Mouse (Mus musculus): ENCODE measurements at regions not wholly inside any gene's neighbourhood (a gene's known extent, or its start where the extent isn't known, plus 50 kb on each side); places are given as distances from the start of the nearest gene placed in this dataset.

DNA sequence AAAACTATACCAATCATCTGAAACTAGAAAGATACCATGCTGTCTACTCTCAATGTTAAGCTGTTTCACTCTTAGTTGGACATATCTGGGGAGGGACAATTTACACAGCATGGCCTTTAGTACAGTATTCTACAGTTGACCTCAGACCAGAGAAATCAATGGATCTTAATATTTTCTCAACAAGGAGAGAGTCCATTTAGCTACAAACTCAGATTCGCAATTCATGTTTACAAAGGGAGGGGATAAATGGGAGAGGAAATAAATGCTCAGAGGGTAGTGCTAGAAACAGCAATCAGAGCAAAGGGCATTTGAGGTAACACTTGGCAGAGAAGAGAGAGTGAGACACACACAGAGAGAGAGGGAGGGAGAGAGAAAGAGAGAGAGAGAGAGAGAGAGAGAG lies 385.1 kb upstream of the Nr3c2 start:
- CTCF ChIA-PET, result no interaction called here

DNA sequence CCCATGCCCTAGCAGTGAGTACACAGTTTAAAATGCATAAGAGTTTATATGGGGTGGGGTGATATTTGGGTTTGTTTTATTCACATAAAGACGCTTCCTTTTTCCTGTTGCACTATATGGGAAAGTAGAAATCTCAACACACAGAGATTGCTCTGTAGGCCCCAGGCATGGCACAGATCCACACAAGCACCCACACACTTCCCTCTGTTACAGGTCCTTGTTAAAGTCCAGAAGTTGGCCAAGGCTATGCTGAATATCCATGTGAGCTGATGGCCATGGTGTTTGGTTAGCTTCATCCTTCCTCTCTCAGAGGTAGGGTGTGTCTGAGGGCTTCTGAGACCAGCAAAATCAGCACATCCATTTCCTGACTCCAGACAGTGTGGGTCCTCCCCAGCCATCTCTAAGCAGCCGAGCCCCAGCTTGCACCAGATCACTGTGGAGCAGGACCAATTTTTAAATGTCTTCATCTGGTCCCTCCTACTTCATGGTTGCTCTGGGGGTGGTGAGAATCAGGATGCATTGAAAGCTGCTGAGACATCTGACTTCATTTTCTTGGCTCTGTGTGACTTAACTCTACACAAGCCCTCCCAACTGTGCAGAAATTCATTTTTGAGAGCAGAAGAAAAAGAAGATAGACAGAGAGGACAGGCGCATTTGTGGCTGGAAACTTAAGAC lies 360.3 kb upstream of the Nr3c2 start:
- POLR2A ChIA-PET, result no interaction called here
- CTCF ChIA-PET, result no interaction called here

More for the DNA sequence above, 385.1 kb upstream of the Nr3c2 start:
- POLR2A ChIA-PET, result no interaction called here

DNA sequence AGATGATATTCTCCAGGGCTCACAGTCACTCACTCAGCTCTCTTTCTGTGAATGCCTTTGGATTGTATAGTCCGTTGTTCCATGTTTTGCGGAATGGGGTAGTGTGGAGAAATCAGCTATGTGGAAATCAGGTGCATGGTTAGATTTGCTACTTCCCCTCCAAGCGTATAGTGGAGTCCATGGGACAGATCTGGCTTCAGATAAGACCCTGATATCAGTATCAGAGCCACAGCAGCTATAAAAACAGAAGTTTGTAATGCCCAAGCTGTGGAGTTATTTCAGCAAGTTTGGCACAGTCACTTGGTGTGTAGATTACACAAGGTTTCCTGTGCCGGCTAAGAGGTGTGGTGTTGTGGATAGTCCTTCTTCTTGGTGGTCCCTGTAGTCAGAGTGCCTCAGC lies 359.6 kb upstream of the Nr3c2 start:
- ChIA-PET POLR2A (no interaction called here), CTCF (no interaction called here)

DNA sequence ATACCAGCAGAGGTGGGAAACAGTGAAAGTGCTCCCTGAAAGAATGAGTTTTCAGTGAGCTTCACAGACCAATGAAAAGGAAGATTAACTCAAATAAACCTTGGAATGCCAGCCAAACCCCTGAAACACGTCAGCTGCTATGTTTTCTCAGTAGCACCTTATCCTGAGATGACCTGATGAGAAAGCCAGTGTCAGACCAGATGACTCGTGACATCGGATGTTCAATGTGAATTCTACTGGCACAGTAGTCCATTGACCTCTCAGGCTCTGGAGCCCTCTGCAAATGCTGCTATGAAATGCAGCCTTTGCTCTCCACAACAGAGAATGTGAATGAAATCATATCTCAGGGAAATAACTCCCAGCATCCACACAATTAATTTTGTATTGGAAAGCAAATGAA lies 358.6 kb upstream of the Nr3c2 start:
- POLR2A ChIA-PET, result no interaction called here

DNA sequence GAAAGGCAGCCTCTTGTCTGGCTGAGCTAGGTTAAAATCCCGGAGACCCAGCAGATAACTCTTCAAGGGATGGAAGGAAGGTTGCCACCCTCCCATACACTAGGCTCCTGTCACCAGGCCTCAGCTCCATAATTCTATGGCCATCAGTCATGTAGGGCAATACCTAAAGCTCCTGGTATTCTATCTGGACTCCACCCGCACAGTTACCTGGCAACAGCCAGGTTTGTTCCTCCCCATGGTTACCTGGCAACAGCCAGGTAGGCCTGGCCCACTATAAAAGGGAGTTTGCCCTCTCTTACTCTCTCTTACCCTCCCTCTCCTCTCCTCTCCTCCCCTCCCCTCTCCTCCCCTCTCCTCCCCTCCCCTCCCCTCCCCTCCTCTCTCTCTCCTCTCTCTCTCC lies 347.6 kb upstream of the Nr3c2 start:
- POLR2A ChIA-PET, result no interaction called here
- CTCF ChIA-PET, result interaction anchor here in 1 of 4 experiments (0.9 kb wide), 1 partner anchor 129 kb away, joined by 6 read pairs; no protein-coding TSS in a partner anchor

More for the DNA sequence above, 358.6 kb upstream of the Nr3c2 start:
- CTCF ChIA-PET, result no interaction called here

DNA sequence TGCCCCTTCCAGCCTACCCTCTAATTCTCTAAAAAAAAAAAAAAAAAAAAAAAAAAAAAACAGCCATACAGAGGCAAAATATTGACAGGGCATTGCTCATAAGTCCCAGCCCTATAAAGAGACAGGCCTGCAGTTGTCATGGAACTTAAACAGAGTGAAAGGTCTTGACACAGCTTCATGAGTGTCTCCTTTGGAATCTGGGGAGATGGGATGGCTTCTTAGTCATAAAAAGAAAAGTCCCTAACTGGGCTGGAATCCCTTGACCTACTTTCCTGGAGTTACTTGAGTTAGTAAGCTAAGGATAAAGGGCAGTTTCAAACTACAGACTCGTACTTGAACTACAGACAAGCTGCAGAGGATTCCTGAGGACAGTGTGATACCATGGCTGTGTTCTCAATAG lies 297.7 kb upstream of the Nr3c2 start:
- ChIA-PET CTCF (no interaction called here), POLR2A (interaction anchor here in 1 of 4 experiments (0.7 kb wide), 1 partner anchor 8 kb away, joined by 6 read pairs; no protein-coding TSS in a partner anchor)

DNA sequence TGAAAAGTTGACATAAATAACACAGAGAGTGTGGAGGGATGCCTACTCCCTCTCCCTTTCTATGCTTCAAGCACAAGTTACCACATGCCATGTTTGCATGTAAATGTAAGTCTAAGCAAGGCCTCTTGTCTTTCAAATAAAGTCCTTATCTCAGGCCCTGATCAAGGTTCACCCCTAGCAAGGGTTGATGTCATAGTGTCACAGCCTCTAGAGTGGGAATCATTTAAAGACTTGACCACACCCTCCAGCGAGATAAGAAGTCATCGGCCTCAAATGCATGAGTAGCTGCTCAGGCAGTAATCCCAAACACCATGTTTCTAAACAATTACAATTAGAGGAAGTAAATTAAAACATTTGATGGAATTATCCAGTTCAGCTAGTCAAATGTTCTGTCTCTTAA lies 280.5 kb upstream of the Nr3c2 start:
- ChIA-PET POLR2A (no interaction called here), CTCF (no interaction called here)

DNA sequence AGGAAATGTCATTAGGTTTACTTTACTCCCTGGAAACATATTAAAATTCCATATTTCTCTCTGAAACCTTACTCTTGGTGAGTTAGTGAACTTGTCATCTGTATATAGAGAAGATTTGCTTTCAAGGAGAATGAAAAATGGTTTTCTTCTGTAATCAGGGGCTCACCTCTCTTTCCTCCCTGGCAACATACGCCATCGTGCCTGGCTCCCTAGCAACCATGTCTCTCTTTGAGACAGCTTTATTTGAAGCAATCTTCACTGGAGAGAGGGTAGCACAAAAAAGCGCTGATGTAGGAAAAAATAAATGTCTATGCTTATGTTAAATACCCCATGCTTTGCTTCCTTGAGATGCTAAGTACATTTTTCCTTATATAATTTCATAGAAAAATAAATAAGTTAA lies 278.4 kb upstream of the Nr3c2 start:
- POLR2A ChIA-PET, result no interaction called here
- CTCF ChIA-PET, result no interaction called here

DNA sequence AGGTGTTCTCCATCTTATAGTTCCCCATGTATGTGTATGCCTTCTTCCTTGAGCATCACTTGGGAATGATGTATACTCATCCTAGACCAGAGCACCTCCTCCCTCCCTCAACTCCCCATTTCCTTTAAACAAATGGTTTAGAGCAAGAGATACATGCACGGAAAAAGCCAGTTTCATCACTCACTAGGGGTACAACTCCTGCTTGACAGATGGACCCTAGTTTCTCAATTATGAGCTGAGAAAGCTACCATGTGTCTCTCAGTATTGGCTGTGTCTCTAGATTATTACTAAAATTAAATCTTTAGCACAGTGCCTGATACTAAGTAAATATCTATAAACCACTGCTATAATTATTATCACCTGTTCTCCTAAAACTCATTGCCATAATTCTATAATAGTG lies 266.2 kb upstream of the Nr3c2 start:
- ChIA-PET CTCF (no interaction called here), POLR2A (no interaction called here)
